Mouse (Mus musculus): ENCODE data around the gene Kiss1r. TPM values are rescaled to one million over a fixed set of nuclear protein-coding genes. Genes with fewer than 3 reads are reported as not detected.

Kiss1r gene
- total RNA-seq, 2 experiments from 2014 or later = 0.21 TPM

GRCm38 (mm10) chr10:79969124-79969568 lies 52.4 kb downstream of the Kiss1r start:
- no peak for DNase-seq (ENCODE audit: low spot score)

GRCm38 (mm10) chr10:79970415-79971182 lies 53.8 kb downstream of the Kiss1r start, which contains the start of gene Grin3b:
TSS of gene Grin3b (plus strand) at chr10:79970715.
- no peak for DNase-seq (ENCODE audit: low spot score)

- no peak for DNase-seq (ENCODE audit: low spot score)
Measured at GRCm38 (mm10) chr10:79971183-79971497, 54.4 kb downstream of the Kiss1r start.

Other genes with a start within 250 kb of the Kiss1r start
- 10 to 100 TPM; 19.1 to 19.7 TPM for gene Tpgs1, start 247.6 kb upstream of the Kiss1r start, total RNA-seq (2021)
- gene Cdc34, start 234.8 kb upstream of the Kiss1r start, total RNA-seq (2021) = 100 to 1,000 TPM; 388 to 419 TPM
- gene Gzmm, start 228.0 kb upstream of the Kiss1r start, total RNA-seq (2021) = 10 to 100 TPM in 1 of 2 experiments, 1 to 10 TPM in 1; 8.3 to 10.1 TPM
- gene Bsg, start 212.5 kb upstream of the Kiss1r start, total RNA-seq (2021) = 100 to 1,000 TPM; 540 to 773 TPM
- gene Hcn2, start 200.3 kb upstream of the Kiss1r start, total RNA-seq (2021) = under 1 TPM; 0.47 to 0.66 TPM
- 10 to 100 TPM; 31.9 to 36.7 TPM for gene Polrmt, start 170.4 kb upstream of the Kiss1r start, total RNA-seq (2021)
- gene Fgf22, start 161.9 kb upstream of the Kiss1r start, total RNA-seq (2021) = not detected
- gene Rnf126, start 150.0 kb upstream of the Kiss1r start, total RNA-seq (2021) = 10 to 100 TPM; 49.5 to 54.5 TPM
- gene Fstl3, start 139.7 kb upstream of the Kiss1r start, total RNA-seq (2021) = 1 to 10 TPM; 1.2 to 1.9 TPM
- gene Prss57, start 126.0 kb upstream of the Kiss1r start, total RNA-seq (2021) = not detected
- gene Palm, start 123.4 kb upstream of the Kiss1r start, total RNA-seq (2021) = 10 to 100 TPM; 11.1 to 22.9 TPM
- under 1 TPM in 1 of 2 experiments, not detected in 1; 0.40 TPM for gene Misp, start 96.0 kb upstream of the Kiss1r start, total RNA-seq (2021)
- gene Ptbp1, start 62.5 kb upstream of the Kiss1r start, total RNA-seq (2021) = 10 to 100 TPM; 12.7 to 22.7 TPM
- gene Prtn3, start 42.5 kb upstream of the Kiss1r start, total RNA-seq (2021) = not detected
- under 1 TPM; 0.11 to 0.17 TPM for gene Plppr3, start 42.3 kb upstream of the Kiss1r start, total RNA-seq (2021)
- not detected for gene Elane, start 30.7 kb upstream of the Kiss1r start, total RNA-seq (2021)
- 100 to 1,000 TPM in 1 of 2 experiments, 10 to 100 TPM in 1; 46.0 to 111 TPM for gene Cfd, start 26.1 kb upstream of the Kiss1r start, total RNA-seq (2021)
- gene Med16, start 8.0 kb upstream of the Kiss1r start, total RNA-seq (2021) = 10 to 100 TPM; 31.2 to 32.8 TPM
- not detected for gene Gm26602, start 6.1 kb upstream of the Kiss1r start, total RNA-seq (2021)
- gene R3hdm4, start 4.2 kb downstream of the Kiss1r start, total RNA-seq (2021) = 100 to 1,000 TPM; 114 to 115 TPM
- gene Arid3a, start 10.1 kb downstream of the Kiss1r start, total RNA-seq (2021) = 1 to 10 TPM; 1.5 to 1.7 TPM
- gene Wdr18, start 43.2 kb downstream of the Kiss1r start, total RNA-seq (2021) = 10 to 100 TPM; 21.0 to 22.9 TPM
- under 1 TPM; 0.32 to 0.59 TPM for gene Grin3b, start 53.7 kb downstream of the Kiss1r start, total RNA-seq (2021)
- 10 to 100 TPM; 68.7 to 84.2 TPM for gene Tmem259, start 67.4 kb downstream of the Kiss1r start, total RNA-seq (2021)
- 10 to 100 TPM in 1 of 2 experiments, 1 to 10 TPM in 1; 5.2 to 10.5 TPM for gene Cnn2, start 71.6 kb downstream of the Kiss1r start, total RNA-seq (2021)
- gene Abca7, start 79.5 kb downstream of the Kiss1r start, total RNA-seq (2021) = 1 to 10 TPM; 6.6 to 7.6 TPM
- gene Arhgap45, start 99.7 kb downstream of the Kiss1r start, total RNA-seq (2021) = 1 to 10 TPM in 1 of 2 experiments, under 1 TPM in 1; 0.75 to 1.3 TPM
- 10 to 100 TPM; 44.3 to 46.2 TPM for gene Polr2e, start 122.8 kb downstream of the Kiss1r start, total RNA-seq (2021)
- 100 to 1,000 TPM; 631 to 739 TPM for gene Gpx4, start 130.2 kb downstream of the Kiss1r start, total RNA-seq (2021)
- 1 to 10 TPM; 5.4 to 5.9 TPM for gene Sbno2, start 188.6 kb downstream of the Kiss1r start, total RNA-seq (2021)
- gene Stk11, start 198.8 kb downstream of the Kiss1r start, total RNA-seq (2021) = 100 to 1,000 TPM; 145 to 148 TPM
- 100 to 1,000 TPM; 573 to 611 TPM for gene Atp5d, start 221.7 kb downstream of the Kiss1r start, total RNA-seq (2021)
- gene Cbarp, start 223.9 kb downstream of the Kiss1r start, total RNA-seq (2021) = 1 to 10 TPM; 1.6 to 1.9 TPM
- 10 to 100 TPM; 40.6 to 47.9 TPM for gene Midn, start 231.3 kb downstream of the Kiss1r start, total RNA-seq (2021)
- gene Cirbp, start 249.0 kb downstream of the Kiss1r start, total RNA-seq (2021) = 10 to 100 TPM; 28.9 to 37.5 TPM

Data from gastrocnemius, adult 18-20 months (tissue).